Mouse (Mus musculus) skeletal muscle tissue, postnatal 0 days (tissue): Measurements from ENCODE around the gene Izumo3. TPM values are rescaled to one million over a fixed set of nuclear protein-coding genes. Genes with fewer than 3 reads are reported as not detected.

Source experiments
- polyA plus RNA-seq: library from polyadenylated mRNA; unstranded; fragments of >200 nt; fragmentation: Nextera tagmentation; extraction: Ambion mirVana; gene quantifications from 2 replicates; pipeline ENCODE4 v1.2.1, GENCODE M21; 2015

The Izumo3 gene
- polyA plus RNA-seq = not detected in 2 replicates

DNA sequence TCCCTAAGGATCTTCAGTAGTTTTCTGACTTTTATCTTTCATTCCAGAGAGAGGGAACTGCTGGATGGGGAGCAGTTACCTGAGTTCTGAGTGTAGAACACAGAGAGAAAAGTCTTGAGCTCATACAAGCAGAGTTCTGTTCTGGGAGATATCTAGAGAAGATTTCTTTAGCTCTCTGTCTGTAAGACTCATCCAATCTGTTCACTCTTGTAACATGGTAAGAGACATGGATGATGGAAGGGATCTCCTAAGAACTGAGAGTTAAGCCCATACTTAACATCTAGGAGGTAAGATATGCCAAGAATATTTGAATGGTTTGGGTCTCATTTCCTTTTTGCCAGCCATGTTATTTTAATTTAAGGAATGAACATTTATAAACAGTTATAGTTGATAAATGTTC is at the start of gene Izumo3:
Izumo3 (minus strand) TSS at position 101 of the 400 bp plus-strand sequence.

DNA sequence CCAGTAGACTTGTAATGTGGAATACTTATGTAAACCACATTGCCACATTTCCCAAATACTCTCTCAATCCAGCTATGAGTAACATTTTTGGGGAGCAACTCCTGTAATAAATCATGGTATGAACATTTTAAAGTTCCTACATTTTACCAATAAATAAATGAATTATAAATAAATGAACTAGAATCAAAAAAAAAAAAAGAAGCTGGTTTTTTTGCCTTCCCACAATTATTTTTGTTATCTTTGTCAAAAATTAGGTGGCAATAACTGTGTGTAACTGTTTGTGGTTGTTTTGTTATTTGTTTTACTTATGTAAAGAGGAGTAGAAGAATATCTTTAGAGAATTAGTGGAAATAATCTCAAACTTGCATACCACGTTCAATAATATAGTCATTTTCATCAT is 44.6 kb upstream of the Izumo3 start, which contains the start of gene Gm12666:
Gm12666 (minus strand) TSS at position 101 of the 400 bp plus-strand sequence.

Other genes with a start within 250 kb of the Izumo3 start
- gene Gm12666, start 44.5 kb upstream of the Izumo3 start, polyA plus RNA-seq = not detected in 2 replicates